Mouse (Mus musculus) CH12.LX (cell line): ENCODE data around the gene Dync1i1. TPM values are rescaled to one million over a fixed set of nuclear protein-coding genes. Genes with fewer than 3 reads are reported as not detected.

ENCODE experiments used
- DNase-seq: peaks from one replicate; pipeline ENCODE4 v3.0.0-alpha.2; 2013; ENCODE audit errors: extremely low read depth
- H3K27ac ChIP-seq: 2 replicates; pipeline ENCODE4 v1.5.1; 2012; ENCODE audit warnings: low read depth, mild to moderate bottlenecking, control low read depth, moderate library complexity; ENCODE audit not compliant: insufficient read depth
- H3K27me3 ChIP-seq: replicated peaks from 2 replicates; pipeline ENCODE3; 2012; ENCODE audit warnings: inconsistent platforms
- H3K36me3 ChIP-seq, 2 experiments: replicated peaks in 1 of 2; 2 replicates each; pipeline versions ENCODE3 to v1.6.1; 2012; ENCODE audit warnings: inconsistent platforms in 1 of 2, low read length in 1 of 2, mild to moderate bottlenecking in 1 of 2, mixed read lengths in 1 of 2, moderate library complexity in 1 of 2; ENCODE audit not compliant: control insufficient read depth in 1 of 2, insufficient read depth in 1 of 2
- H3K4me1 ChIP-seq, 2 experiments: 2 replicates each; pipeline ENCODE4 v1.6.1; 2012; ENCODE audit warnings: inconsistent platforms in 1 of 2, moderate library complexity in 1 of 2; ENCODE audit not compliant: insufficient read depth in 2 of 2, control insufficient read depth in 1 of 2
- H3K4me2 ChIP-seq: 2 replicates; pipeline ENCODE4 v1.6.1; 2012; ENCODE audit warnings: low read depth, mild to moderate bottlenecking, control low read depth; ENCODE audit not compliant: poor library complexity, insufficient read depth, severe bottlenecking
- H3K4me3 ChIP-seq, 3 experiments: fragments of 150-350 bp in 1 of 3; sonication (generic) in 1 of 3; replicated peaks in 1 of 3; 2 replicates each; pipeline versions ENCODE3 to v1.5.1; 2011 to 2012; ENCODE audit warnings: low read depth in 2 of 3, low read length in 2 of 3, mild to moderate bottlenecking in 2 of 3, moderate library complexity in 2 of 3, control low read depth in 1 of 3, improper control_type of control experiment in 1 of 3, inconsistent platforms in 1 of 3, mixed read lengths in 1 of 3; ENCODE audit not compliant: poor library complexity in 1 of 3
- H3K79me2 ChIP-seq: replicated peaks from 2 replicates; pipeline ENCODE4 v1.6.1; 2012; ENCODE audit warnings: mild to moderate bottlenecking, moderate library complexity; ENCODE audit not compliant: control insufficient read depth, poor library complexity, insufficient read depth, severe bottlenecking; ENCODE audit errors: extremely low read depth
- H3K9ac ChIP-seq: 2 replicates; pipeline ENCODE4 v1.6.1; 2012; ENCODE audit warnings: low read depth, mild to moderate bottlenecking, control low read depth, moderate library complexity; ENCODE audit not compliant: insufficient read depth
- H3K9me3 ChIP-seq: replicated peaks from 2 replicates; pipeline ENCODE3; 2012; ENCODE audit warnings: low read length, inconsistent platforms, mixed read lengths
- BHLHE40 ChIP-seq: IDR thresholded peaks from 2 replicates; pipeline ENCODE4 v1.6.1; 2011; ENCODE audit warnings: mild to moderate bottlenecking, low read depth, low read length, improper control_type of control experiment
- CHD2 ChIP-seq: IDR thresholded peaks from 2 replicates; pipeline ENCODE4 v1.6.1; 2011; ENCODE audit warnings: low read length, improper control_type of control experiment
- ELF1 ChIP-seq: IDR thresholded peaks from 2 replicates; pipeline ENCODE4 v1.6.1; 2014; ENCODE audit warnings: low read depth, mild to moderate bottlenecking, inconsistent platforms, low read length, improper control_type of control experiment
- IRF4 ChIP-seq: IDR thresholded peaks from 2 replicates; pipeline ENCODE4 v1.6.1; 2014; ENCODE audit warnings: low read depth, mild to moderate bottlenecking, inconsistent platforms, low read length, improper control_type of control experiment
- JUN ChIP-seq: IDR thresholded peaks from 2 replicates; pipeline ENCODE4 v1.6.1; 2011; ENCODE audit warnings: low read depth, mild to moderate bottlenecking, low read length, improper control_type of control experiment, moderate library complexity; ENCODE audit not compliant: insufficient read depth
- KAT2A ChIP-seq: IDR thresholded peaks from 2 replicates; pipeline ENCODE4 v1.6.1; 2012; ENCODE audit warnings: low read length, improper control_type of control experiment, inconsistent platforms; ENCODE audit not compliant: insufficient replicate concordance
- MAFK ChIP-seq: IDR thresholded peaks from 2 replicates; pipeline ENCODE4 v1.6.1; 2011; ENCODE audit warnings: low read length, improper control_type of control experiment; ENCODE audit not compliant: insufficient replicate concordance
- MEF2A ChIP-seq: IDR thresholded peaks from 2 replicates; pipeline ENCODE4 v1.6.1; 2014; ENCODE audit warnings: low read depth, mild to moderate bottlenecking, inconsistent platforms, low read length, improper control_type of control experiment, borderline replicate concordance
- PAX5 ChIP-seq: IDR thresholded peaks from 2 replicates; pipeline ENCODE4 v1.6.1; 2012; ENCODE audit warnings: low read length, inconsistent platforms, mixed read lengths
- POLR2A ChIP-seq: IDR thresholded peaks from 2 replicates; pipeline ENCODE4 v1.6.1; 2011; ENCODE audit warnings: low read depth, mild to moderate bottlenecking, improper control_type of control experiment, low read length
- POLR2AphosphoS2 ChIP-seq: IDR thresholded peaks from 2 replicates; pipeline ENCODE4 v1.6.1; 2011; ENCODE audit warnings: low read depth, low read length, improper control_type of control experiment
- RAD21 ChIP-seq: IDR thresholded peaks from 2 replicates; pipeline ENCODE4 v1.6.1; 2011; ENCODE audit warnings: low read depth, mild to moderate bottlenecking, low read length, improper control_type of control experiment, moderate library complexity
- RCOR1 ChIP-seq: conservative IDR thresholded peaks from 2 replicates; pipeline ENCODE4 v1.6.1; 2012; ENCODE audit warnings: low read depth, mild to moderate bottlenecking, inconsistent platforms, low read length, improper control_type of control experiment
- SIN3A ChIP-seq: IDR thresholded peaks from 2 replicates; pipeline ENCODE4 v1.6.1; 2012; ENCODE audit warnings: low read length, improper control_type of control experiment, inconsistent platforms
- TCF12 ChIP-seq: IDR thresholded peaks from 2 replicates; pipeline ENCODE4 v1.6.1; 2014; ENCODE audit warnings: low read depth, mild to moderate bottlenecking, inconsistent platforms, low read length, improper control_type of control experiment
- UBTF ChIP-seq: IDR thresholded peaks from 2 replicates; pipeline ENCODE4 v1.6.1; 2012; ENCODE audit warnings: low read depth, mild to moderate bottlenecking, inconsistent platforms, low read length, improper control_type of control experiment, moderate library complexity
- USF1 ChIP-seq: IDR thresholded peaks from 2 replicates; pipeline ENCODE4 v1.6.1; 2014; ENCODE audit warnings: low read depth, mild to moderate bottlenecking, inconsistent platforms, low read length, improper control_type of control experiment
- USF2 ChIP-seq: conservative IDR thresholded peaks from 2 replicates; pipeline ENCODE4 v1.6.1; 2011; ENCODE audit warnings: low read depth, low read length, improper control_type of control experiment
- ZC3H11A ChIP-seq: IDR thresholded peaks from 2 replicates; pipeline ENCODE4 v1.6.1; 2012; ENCODE audit warnings: low read depth, mild to moderate bottlenecking, inconsistent platforms, low read length, improper control_type of control experiment
- ZKSCAN1 ChIP-seq: IDR thresholded peaks from 2 replicates; pipeline ENCODE4 v1.6.1; 2012; ENCODE audit warnings: low read depth, inconsistent platforms, low read length, improper control_type of control experiment, borderline replicate concordance
- ZNF384 ChIP-seq: IDR thresholded peaks from 2 replicates; pipeline ENCODE4 v1.6.1; 2012; ENCODE audit warnings: low read depth, low read length, improper control_type of control experiment, inconsistent platforms
- dilution Hi-C: fragments of 300-500 bp; cut with MboI; formaldehyde crosslinking; loops from 2 replicates; pipeline ENCODE4 v1.14.3; 2020; ENCODE audit warnings: low sequenced_read_pairs; ENCODE audit not compliant: extremely low pct_unique_long_range_greater_than_20kb, extremely low pct_ligation_motif_present
- in situ Hi-C: fragments of 300-500 bp; cut with MboI; formaldehyde crosslinking; loops from 3 replicates; pipeline ENCODE4 v1.14.3; 2019; ENCODE audit warnings: low sequenced_read_pairs, low pct_ligation_motif_present, low pct_unique_long_range_greater_than_20kb, mixed read lengths
- polyA plus RNA-seq: library from polyadenylated mRNA; unstranded; fragments of >175 nt; gene quantifications from 2 replicates; pipeline ENCODE4 v1.2.1, GENCODE M21; 2012; ENCODE audit warnings: low read depth; ENCODE audit not compliant: insufficient read length
- total RNA-seq, 2 experiments: library from RNA; depleted of rRNA; stranded (reverse); fragments of 300-350 nt in 1 of 2; fragments of >200 nt in 1 of 2; gene quantifications; 2 replicates each; pipeline ENCODE4 v1.2.3; 2012 to 2014

Dync1i1 gene
- total and polyA plus RNA-seq, 3 experiments, result not detected

GRCm38 (mm10) chr6:5756509-5757130 is 31.2 kb downstream of the Dync1i1 start:
- dilution Hi-C loops, result no loop called here
- no peak for TF ChIP-seq POLR2A
- no peak for TF ChIP-seq JUN
- no peak for TF ChIP-seq PAX5
- no peak for TF ChIP-seq ZC3H11A
- no peak for TF ChIP-seq ZNF384
- no peak for TF ChIP-seq USF2
- TF ChIP-seq TCF12, result no peak
- TF ChIP-seq USF1, result no peak
- Histone ChIP-seq H3K9ac (no peak overlapping the region), H3K4me2 (no peak overlapping the region), H3K4me1 (no peaks in the 10 kb centered on the region), H3K36me3 (no peaks in the 10 kb centered on the region), H3K4me3 (no peak overlapping the region), H3K27ac (no peak overlapping the region), H3K79me2 (no peaks in the 10 kb centered on the region), H3K27me3 (no peaks in the 10 kb centered on the region), H3K9me3 (no peaks in the 10 kb centered on the region)
- in situ Hi-C loops, result no loop called here
- DNase-seq, result no peak

GRCm38 (mm10) chr6:5762943-5763342 is 37.5 kb downstream of the Dync1i1 start:
- no peak for DNase-seq
- H3K36me3 ChIP-seq, result no peaks in the 10 kb centered on the region
- dilution Hi-C loops, result no loop called here
- no peak overlapping the region for H3K4me2 ChIP-seq
- H3K9me3 ChIP-seq, result no peaks in the 10 kb centered on the region
- H3K79me2 ChIP-seq, result no peaks in the 10 kb centered on the region
- in situ Hi-C loops, result no loop called here
- H3K27ac ChIP-seq, result no peak overlapping the region
- TF ChIP-seq SIN3A (no peak), UBTF (no peak), POLR2AphosphoS2 (no peak), IRF4 (no peak), ZC3H11A (no peak), MEF2A (no peak), USF1 (no peak), ZKSCAN1 (no peak), MAFK (no peak), RAD21 (no peak), BHLHE40 (no peak), CHD2 (no peak), RCOR1 (no peak), ELF1 (no peak), KAT2A (no peak), ZNF384 (no peak)
- H3K27me3 ChIP-seq, result no peaks in the 10 kb centered on the region
- no peak overlapping the region for H3K9ac ChIP-seq
- H3K4me3 ChIP-seq, result no peak overlapping the region
- H3K4me1 ChIP-seq, result no peaks in the 10 kb centered on the region
